Mouse (Mus musculus) layer of hippocampus, adult 18-20 months (tissue): ENCODE data around the gene Ttll10. TPM values are rescaled to one million over a fixed set of nuclear protein-coding genes. Genes with fewer than 3 reads are reported as not detected.

Source experiments
- DNase-seq, 2 experiments: peaks; one replicate each; pipeline ENCODE4 v3.0.0; 2022; ENCODE audit warnings: low spot score in 2 of 2
- long read RNA-seq: library from polyadenylated mRNA; stranded (forward); transcript quantifications from one replicate; pipeline ENCODE4 v2.0.0, GENCODE M21; 2021
- total RNA-seq, 2 experiments: library from RNA; stranded (reverse); gene quantifications; 2 replicates each; pipeline ENCODE4 v1.2.3; 2021

Ttll10 gene
- under 1 TPM; 0.33 to 0.35 TPM for total RNA-seq
- long read RNA-seq, partial matches to known transcripts = 0 of 1 reads
- long read RNA-seq, other reads (novel, unspliced or antisense) = 1 of 1 reads

- DNase-seq = no peak
Measured at GRCm38 (mm10) chr4:156059261-156059660, at the start of gene Ttll10. Ttll10 (minus strand) TSS chr4:156059414.

DNA sequence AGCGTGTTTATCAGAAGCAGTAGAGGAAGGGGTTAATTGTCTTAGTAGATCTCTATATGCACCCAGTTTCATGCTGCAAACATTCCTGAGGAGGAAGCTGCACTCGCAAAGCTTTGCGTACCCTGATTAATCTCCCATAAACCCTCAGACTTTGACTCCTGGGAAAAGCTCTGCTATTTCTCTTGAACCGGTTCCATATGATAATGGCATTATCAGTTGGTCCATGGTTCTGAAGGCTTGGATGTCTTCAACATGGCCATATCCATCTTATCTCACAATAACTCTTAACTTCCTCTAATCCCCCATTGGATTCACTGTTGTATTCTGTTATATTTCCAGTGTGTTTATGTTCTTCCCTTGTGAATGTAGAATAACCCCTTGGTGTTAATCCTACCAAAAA is 44.1 kb upstream of the Ttll10 start:
- no peak for DNase-seq

DNA sequence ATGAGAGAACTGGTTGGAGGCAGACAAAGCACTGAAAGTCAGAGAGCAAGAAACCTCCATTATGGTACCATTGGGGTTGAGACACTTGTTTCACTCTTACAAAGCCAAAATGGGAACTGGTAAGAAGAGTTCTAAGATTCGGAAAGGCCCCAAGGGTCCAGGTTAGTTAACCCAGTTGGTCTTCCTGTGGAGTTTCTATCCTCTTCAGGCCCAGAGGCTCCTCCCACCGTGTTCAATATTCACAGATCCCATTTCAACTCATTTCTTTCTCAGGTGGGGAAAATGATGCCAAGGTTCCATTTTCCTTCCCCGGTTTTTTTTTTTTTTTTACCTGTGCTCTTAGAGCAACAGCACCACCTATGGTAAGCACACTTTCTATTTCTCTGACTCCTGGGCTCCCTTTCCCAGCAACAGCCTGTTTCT is 42.3 kb upstream of the Ttll10 start:
- DNase-seq = no peak

GRCm38 (mm10) chr4:156100501-156100900 is 41.3 kb upstream of the Ttll10 start:
- DNase-seq = no peak

DNA sequence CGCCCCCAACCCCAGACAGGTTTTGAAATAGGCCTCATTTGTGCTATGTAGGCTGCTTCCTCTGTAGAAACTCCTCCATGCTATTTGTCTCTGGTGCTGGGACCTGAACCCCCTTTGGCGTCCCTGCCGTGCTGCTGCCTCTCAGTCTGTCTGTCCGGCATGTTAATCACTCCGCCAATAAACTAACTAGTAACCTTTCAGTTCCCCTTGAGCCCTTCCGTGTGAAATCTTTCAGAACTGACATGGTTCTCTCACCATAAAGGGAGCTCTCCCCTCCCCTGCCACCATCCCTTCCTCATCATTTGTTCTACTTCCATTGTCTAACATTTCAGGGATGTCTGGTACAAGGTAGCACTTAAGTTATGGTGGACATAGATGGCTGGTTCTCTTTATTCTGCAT is 40.2 kb upstream of the Ttll10 start:
- no peak for DNase-seq

DNA sequence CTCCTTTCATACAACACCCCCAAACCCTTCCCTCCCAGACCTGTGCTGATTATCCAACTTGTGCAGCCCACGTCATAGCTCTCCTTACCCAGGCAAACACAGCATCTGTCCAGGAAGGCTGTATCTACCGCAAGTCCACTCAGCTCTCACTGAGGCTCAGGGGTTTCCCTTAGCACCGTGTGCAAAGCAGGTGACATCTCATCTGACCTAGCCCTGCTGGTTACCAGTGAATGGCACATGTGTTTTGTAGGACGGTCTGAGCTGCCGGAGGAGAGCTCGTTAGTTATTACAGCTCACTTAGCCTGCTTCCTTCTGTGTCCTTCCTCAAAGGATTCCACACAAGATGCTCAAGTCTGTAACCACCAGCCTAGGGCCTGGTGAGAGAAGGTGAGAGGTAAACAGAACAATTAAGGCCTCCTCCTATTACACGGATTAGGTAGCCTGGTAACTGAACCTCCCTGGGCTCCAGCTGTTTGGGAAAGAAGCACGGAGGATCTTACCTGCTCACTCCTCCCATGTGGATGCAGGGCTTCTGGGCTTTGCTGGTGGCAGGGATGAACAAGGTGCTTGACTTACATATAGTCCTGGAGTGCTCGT is 38.7 kb upstream of the Ttll10 start:
- no peak for DNase-seq

DNA sequence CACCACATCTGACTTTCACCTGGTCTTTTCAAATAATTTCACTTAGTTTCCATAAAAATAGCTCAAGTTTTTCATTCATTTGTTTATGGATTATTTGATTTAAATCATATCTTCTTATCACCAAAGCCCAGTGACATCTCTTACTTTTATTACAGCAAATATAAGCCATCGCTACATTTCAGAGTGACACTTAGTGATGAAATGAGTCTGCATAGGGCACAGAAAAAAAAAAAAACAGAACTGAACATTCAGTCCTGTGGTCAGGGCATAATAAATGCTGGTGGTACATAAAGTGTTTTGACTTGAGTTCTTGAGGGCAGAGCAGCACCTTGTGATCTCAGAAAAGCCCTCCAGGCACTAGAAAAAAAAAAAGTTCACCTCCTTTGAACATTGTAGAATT is 37.0 kb upstream of the Ttll10 start:
- no peak for DNase-seq

- DNase-seq = no peak
Measured at GRCm38 (mm10) chr4:156093758-156094157, 34.5 kb upstream of the Ttll10 start.

DNA sequence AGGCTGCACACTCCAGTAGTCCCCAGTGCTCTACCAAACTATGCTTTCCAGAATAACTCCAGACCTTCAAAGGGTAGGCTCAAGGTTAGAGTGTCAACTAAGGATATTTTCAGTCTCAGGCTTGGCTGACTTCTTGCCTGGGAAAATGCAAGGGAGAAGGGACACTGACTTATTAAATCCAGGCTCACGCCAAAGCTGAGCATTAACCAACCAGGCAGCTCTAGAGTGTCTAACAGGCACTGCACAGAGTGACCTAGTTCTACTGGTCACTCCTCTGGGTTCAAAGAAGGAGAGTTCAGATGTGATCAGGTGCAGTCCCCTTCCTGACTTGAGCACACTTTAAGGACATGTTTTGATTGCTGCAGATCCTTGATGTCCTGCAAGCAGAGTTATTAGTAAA is 33.6 kb upstream of the Ttll10 start:
- no peak for DNase-seq

DNA sequence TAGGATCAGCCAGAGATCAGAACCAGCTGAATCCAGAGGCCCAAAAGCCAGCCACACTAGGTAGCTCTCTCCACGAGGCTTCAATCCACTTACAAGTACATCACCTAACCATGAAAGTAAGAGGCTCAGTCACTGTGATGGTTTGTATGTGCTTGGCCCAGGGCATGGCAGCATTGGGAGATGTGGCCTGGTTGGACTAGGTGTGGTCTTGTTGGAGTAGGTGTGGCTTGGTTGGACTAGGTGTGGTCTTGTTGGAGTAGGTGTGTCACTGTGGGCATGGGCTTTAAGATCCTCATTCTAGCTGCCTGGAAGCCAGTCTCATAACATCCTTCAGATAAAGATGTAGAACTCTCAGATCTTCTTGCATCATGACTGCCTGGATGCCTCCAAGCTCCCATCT is 32.0 kb upstream of the Ttll10 start:
- DNase-seq = no peak

DNA sequence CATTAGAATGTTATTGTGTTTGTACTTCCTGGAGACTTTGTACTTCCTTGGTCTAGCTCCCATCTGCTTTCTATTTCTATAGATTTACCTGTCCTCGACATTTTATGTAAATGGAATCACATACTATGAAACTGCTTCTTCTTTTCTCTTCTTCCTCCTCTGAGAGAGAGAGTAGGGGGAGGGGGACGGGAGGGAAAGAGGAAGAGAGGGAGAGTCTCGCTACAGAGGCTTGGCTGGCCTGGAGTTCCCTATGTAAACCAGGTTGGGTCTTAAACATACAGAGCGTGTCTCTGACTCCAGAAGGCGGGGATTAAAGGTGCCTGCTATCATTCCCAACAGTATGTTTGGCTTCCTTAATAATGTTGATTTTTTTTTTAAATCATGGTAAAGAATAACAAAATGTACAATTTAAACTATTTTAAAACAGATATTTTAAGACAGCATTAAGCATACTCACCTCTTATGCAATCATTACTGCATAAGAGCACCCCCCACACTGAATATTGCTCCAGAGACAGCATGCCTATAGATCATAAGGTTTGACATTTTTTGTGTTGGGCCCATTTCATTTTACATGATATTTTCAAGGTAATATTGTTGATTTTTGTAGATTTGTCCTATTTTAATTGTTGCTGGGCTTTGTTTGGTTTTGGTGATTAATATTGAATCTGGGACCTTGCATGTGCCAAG is 28.3 kb upstream of the Ttll10 start:
- DNase-seq = no peak

- no peak for DNase-seq
Measured at GRCm38 (mm10) chr4:156085256-156085655, 26.0 kb upstream of the Ttll10 start.

GRCm38 (mm10) chr4:156084096-156084879 is 25.1 kb upstream of the Ttll10 start:
- DNase-seq = no peak

- DNase-seq = no peak
Measured at GRCm38 (mm10) chr4:156083348-156083747, 24.1 kb upstream of the Ttll10 start.

DNA sequence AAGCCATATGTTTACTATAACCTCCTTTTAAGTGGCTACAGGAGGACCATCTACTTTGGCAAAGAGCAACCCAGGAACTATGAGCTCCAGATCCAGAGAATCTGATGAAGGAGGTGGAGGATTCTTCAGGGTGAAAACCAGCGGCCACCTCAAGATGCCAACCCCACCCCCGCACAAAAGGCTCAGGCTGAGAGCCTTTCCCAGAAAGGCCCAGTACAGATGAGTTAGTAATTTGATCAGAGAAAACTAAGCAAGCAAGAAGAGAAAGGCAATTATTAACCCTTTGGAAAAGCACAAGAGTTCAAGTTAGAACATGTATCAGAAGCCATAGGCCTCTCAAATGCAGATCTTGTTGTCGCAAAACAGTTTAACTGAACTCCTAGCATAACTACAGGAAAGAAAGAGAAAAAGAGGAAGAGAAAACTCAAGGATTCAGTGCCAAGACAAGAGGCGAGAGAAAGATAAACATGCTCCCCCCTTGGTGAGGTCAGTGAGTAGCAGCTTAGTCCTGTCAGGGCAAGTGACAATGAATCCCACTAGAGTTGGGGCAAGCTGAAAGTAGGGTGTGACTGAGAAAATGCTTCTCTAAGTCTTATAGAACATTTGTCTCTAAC is 23.5 kb upstream of the Ttll10 start:
- no peak for DNase-seq

- DNase-seq = no peak
Measured at GRCm38 (mm10) chr4:156077499-156078301, 18.5 kb upstream of the Ttll10 start.

DNA sequence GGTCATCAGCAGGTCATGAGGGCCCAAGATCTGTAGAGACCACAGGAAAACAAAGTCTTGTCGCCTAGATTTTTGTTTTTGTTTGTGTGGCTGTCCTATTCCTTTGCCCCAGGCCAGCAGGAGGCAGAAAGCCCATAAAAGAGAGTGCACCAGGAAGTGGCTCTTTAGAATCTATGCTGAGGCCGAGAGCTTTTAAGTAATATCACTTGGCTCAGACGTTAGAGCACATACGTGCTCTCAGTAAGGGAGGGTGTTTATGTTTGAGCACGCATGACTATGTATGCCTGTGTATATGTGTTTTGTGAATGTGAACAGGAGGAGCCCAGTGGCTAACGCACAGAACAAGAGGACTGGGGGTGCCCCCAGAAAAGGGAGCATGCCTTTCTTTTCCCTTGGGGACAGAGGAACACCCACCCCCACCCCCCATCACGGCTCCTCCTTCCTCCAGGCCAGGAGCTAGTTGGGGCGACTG is 17.7 kb upstream of the Ttll10 start:
- no peak for DNase-seq

- no peak for DNase-seq
Measured at GRCm38 (mm10) chr4:156070716-156071115, 11.5 kb upstream of the Ttll10 start.

DNA sequence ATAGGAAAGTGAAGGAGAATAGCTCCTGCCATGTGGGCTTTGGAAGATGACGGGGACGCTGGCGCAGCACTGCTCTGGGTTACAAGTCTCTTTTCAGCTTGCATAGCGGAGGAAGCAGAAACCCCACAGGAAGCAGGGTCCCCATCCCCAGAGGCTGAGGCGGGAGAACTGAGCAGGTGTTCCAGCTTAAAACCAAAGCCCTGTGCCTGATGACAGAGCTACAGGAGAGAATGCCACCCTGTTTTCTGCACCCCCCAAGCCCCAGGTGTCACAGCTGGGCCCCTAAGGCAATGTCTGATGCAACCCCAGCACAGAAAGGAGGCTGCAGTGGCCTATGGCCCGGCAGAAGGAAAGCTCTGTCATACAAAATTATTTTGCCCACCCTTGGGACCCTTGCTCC is 11.1 kb upstream of the Ttll10 start:
- no peak for DNase-seq

DNA sequence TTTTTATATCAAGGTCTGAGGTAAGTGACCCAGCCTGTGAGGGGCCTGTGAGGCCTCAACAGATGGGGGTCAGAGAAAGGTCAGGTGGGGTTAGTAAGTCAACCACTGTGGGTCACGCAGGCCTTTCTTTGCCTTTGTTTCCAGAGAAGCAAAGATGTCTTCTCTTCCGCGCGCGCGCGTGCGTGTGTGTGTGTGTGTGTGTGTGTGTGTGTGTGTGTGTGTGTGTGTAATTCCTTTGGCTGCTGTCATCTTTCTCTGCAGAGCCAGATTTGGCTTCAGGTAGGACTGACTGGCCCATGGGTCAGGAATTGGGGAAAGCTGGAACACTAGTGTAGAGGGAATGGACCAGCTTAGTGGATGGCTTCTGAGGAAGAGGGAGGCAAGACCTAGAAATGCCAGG is 10.5 kb upstream of the Ttll10 start:
- DNase-seq = no peak
